Mouse (Mus musculus) 416B (cell line): ENCODE measurements around the gene Mesp2.
"Not testable (repeated sequence)": the region's sequence is repeated elsewhere in the genome, so short reads cannot be mapped to it uniquely, and the experiment has no call there.

Experiments used
- DNase-seq: peaks from one replicate; pipeline ENCODE4 v3.0.0; 2011; ENCODE audit warnings: low read depth

Mesp2 gene

GRCm38 (mm10) chr7:79810611-79811506 is at the start of gene Mesp2:
Mesp2 (plus strand) TSS chr7:79810727.
- DNase-seq, result no peak

GRCm38 (mm10) chr7:79761124-79761876 is 49.2 kb upstream of the Mesp2 start:
- DNase-seq, result no peak

GRCm38 (mm10) chr7:79762106-79762505 is 48.4 kb upstream of the Mesp2 start:
- no peak for DNase-seq

- DNase-seq, result peak; percentile 21
Observed at GRCm38 (mm10) chr7:79765991-79766390, 44.5 kb upstream of the Mesp2 start.

- DNase-seq, result no peak
Observed at GRCm38 (mm10) chr7:79769664-79770063, 40.9 kb upstream of the Mesp2 start.

GRCm38 (mm10) chr7:79771561-79772512 is 38.7 kb upstream of the Mesp2 start:
- no peak for DNase-seq

GRCm38 (mm10) chr7:79780647-79781626 is 29.6 kb upstream of the Mesp2 start:
- peak; percentile 83 for DNase-seq

- peak; percentile 11 for DNase-seq
Observed at GRCm38 (mm10) chr7:79781826-79782515, 28.6 kb upstream of the Mesp2 start.

- DNase-seq, result no peak
Observed at GRCm38 (mm10) chr7:79782516-79782855, 28.0 kb upstream of the Mesp2 start.

- DNase-seq, result peak; percentile 62
Observed at GRCm38 (mm10) chr7:79786295-79786694, 24.2 kb upstream of the Mesp2 start.

- DNase-seq, result not testable (repeated sequence)
Observed at GRCm38 (mm10) chr7:79789812-79790211, 20.7 kb upstream of the Mesp2 start.

- DNase-seq, result no peak
Observed at GRCm38 (mm10) chr7:79792635-79793421, 17.7 kb upstream of the Mesp2 start.

- DNase-seq, result no peak
Observed at GRCm38 (mm10) chr7:79793688-79794087, 16.8 kb upstream of the Mesp2 start, which contains the start of gene Mesp1. Mesp1 (minus strand) TSS chr7:79793788.

GRCm38 (mm10) chr7:79798606-79799005 is 11.9 kb upstream of the Mesp2 start:
- DNase-seq, result no peak

- DNase-seq, result peak; percentile 67
Observed at GRCm38 (mm10) chr7:79799048-79799447, 11.5 kb upstream of the Mesp2 start.

GRCm38 (mm10) chr7:79799506-79799905 is 11.0 kb upstream of the Mesp2 start:
- no peak for DNase-seq

- no peak for DNase-seq
Observed at GRCm38 (mm10) chr7:79800336-79800735, 10.2 kb upstream of the Mesp2 start.

GRCm38 (mm10) chr7:79801391-79801790 is 9.1 kb upstream of the Mesp2 start:
- no peak for DNase-seq

GRCm38 (mm10) chr7:79802037-79802436 is 8.5 kb upstream of the Mesp2 start:
- DNase-seq, result no peak
